Mouse (Mus musculus) liver, postnatal 0 days (tissue): ENCODE measurements around the gene Rhbdd2.

Experiments
- CTCF ChIP-seq: sonication (generic); IDR thresholded peaks from 2 replicates; pipeline ENCODE4 v1.5.1; 2016; ENCODE audit warnings: antibody characterized with exemption, low read depth
- EP300 ChIP-seq: IDR thresholded peaks from 2 replicates; pipeline ENCODE4 v1.6.1; 2016; ENCODE audit warnings: antibody characterized with exemption, low read depth, mild to moderate bottlenecking

DNA sequence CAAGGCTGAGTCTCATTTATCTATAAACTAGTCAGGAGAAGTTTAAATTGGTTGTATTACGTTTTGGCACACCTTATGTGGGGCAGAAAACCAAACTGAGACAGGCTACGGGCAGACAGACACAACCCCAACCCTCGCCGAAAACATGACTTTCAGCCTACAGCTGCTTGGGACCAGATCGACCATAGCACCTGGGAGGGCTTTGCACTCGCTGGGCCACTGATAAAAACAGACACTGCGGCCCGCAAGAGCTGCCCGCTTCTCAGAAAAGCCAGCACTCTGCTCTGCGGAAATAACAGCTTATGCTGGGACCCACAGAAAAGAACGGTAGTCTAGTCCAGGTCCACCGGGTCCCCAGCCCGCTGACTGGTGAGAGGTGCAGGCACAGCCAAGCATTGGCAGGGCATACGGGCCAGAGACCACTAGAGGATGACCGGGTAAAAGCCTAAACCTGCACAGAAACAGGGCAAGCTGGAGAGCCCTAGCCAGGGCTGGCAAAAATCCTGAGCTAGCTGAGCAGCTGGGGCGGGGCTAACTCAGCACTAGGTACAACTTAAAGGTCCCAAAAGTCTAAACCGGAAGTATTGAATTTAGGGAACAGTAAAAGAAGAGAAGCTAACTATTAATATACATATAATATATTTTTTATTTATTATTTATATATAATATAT, 25.4 kb downstream of the Rhbdd2 start:
- TF ChIP-seq CTCF (no peak), EP300 (no peak)
